Mouse (Mus musculus): ENCODE measurements around the gene P2ry13.

GRCm38 (mm10) chr3:59181134-59181533 lies 29.5 kb downstream of the P2ry13 start:
- TF ChIP-seq TAL1 (IDR thresholded peaks at IDR 0.05; ENCODE audit: low read length) (no peak), GATA1 (IDR thresholded peaks at IDR 0.05; ENCODE audit: low read length) (no peak)
